Mouse (Mus musculus) c-Kit-positive CD71-positive TER-119-positive erythroid progenitor cells, embryonic 14.5 days (primary cell): ENCODE measurements around the gene Sfxn3.
A peak's percentile ranks its signal among the peaks of the same experiment; 100 is the strongest.

ENCODE experiments used
- DNase-seq: peaks from one replicate; pipeline ENCODE4 v3.0.0-alpha.2; 2013; ENCODE audit warnings: low spot score

Sfxn3 gene

GRCm38 (mm10) chr19:45047417-45047934 lies at the start of gene Sfxn3:
Sfxn3 (plus strand) TSS chr19:45047503.
- DNase-seq = peak; percentile 74

- no peak for DNase-seq
Observed at GRCm38 (mm10) chr19:44997786-44998185, 49.5 kb upstream of the Sfxn3 start.

GRCm38 (mm10) chr19:44999647-45000046 lies 47.7 kb upstream of the Sfxn3 start:
- DNase-seq = no peak

- DNase-seq = no peak
Observed at GRCm38 (mm10) chr19:45002301-45002700, 45.0 kb upstream of the Sfxn3 start.

GRCm38 (mm10) chr19:45003740-45004516 lies 43.4 kb upstream of the Sfxn3 start:
- DNase-seq = no peak

- peak; percentile 78 for DNase-seq
Observed at GRCm38 (mm10) chr19:45005444-45005843, 41.9 kb upstream of the Sfxn3 start, which contains the start of gene Twnk. Twnk (plus strand) TSS chr19:45005663.

- peak; percentile 89 for DNase-seq
Observed at GRCm38 (mm10) chr19:45005957-45006712, 41.2 kb upstream of the Sfxn3 start, which contains the start of gene Mrpl43. Mrpl43 (minus strand) TSS chr19:45006442.

- DNase-seq = no peak
Observed at GRCm38 (mm10) chr19:45007021-45007420, 40.3 kb upstream of the Sfxn3 start.

- no peak for DNase-seq
Observed at GRCm38 (mm10) chr19:45007425-45008191, 39.7 kb upstream of the Sfxn3 start.

GRCm38 (mm10) chr19:45010646-45011045 lies 36.7 kb upstream of the Sfxn3 start:
- DNase-seq = no peak

GRCm38 (mm10) chr19:45012219-45012618 lies 35.1 kb upstream of the Sfxn3 start:
- DNase-seq = no peak

GRCm38 (mm10) chr19:45012636-45013035 lies 34.7 kb upstream of the Sfxn3 start:
- no peak for DNase-seq

GRCm38 (mm10) chr19:45013581-45014225 lies 33.6 kb upstream of the Sfxn3 start:
- DNase-seq = no peak

- no peak for DNase-seq
Observed at GRCm38 (mm10) chr19:45014335-45014971, 32.9 kb upstream of the Sfxn3 start, which contains the start of gene Lzts2. Lzts2 (plus strand) TSS chr19:45014414.

GRCm38 (mm10) chr19:45014981-45015402 lies 32.3 kb upstream of the Sfxn3 start:
- DNase-seq = no peak

- peak; percentile 49 for DNase-seq
Observed at GRCm38 (mm10) chr19:45015518-45016281, 31.6 kb upstream of the Sfxn3 start.

- DNase-seq = no peak
Observed at GRCm38 (mm10) chr19:45016341-45017215, 30.7 kb upstream of the Sfxn3 start.

- DNase-seq = no peak
Observed at GRCm38 (mm10) chr19:45017216-45017771, 30.0 kb upstream of the Sfxn3 start.

GRCm38 (mm10) chr19:45017909-45018308 lies 29.4 kb upstream of the Sfxn3 start:
- DNase-seq = no peak
